Mouse (Mus musculus) ovary, adult 18-20 months (tissue): ENCODE results near the gene Tmem151a.

ENCODE experiments used
- DNase-seq: peaks from one replicate; pipeline ENCODE4 v3.0.0; 2022; ENCODE audit warnings: low spot score, mixed read lengths

Tmem151a gene

DNA sequence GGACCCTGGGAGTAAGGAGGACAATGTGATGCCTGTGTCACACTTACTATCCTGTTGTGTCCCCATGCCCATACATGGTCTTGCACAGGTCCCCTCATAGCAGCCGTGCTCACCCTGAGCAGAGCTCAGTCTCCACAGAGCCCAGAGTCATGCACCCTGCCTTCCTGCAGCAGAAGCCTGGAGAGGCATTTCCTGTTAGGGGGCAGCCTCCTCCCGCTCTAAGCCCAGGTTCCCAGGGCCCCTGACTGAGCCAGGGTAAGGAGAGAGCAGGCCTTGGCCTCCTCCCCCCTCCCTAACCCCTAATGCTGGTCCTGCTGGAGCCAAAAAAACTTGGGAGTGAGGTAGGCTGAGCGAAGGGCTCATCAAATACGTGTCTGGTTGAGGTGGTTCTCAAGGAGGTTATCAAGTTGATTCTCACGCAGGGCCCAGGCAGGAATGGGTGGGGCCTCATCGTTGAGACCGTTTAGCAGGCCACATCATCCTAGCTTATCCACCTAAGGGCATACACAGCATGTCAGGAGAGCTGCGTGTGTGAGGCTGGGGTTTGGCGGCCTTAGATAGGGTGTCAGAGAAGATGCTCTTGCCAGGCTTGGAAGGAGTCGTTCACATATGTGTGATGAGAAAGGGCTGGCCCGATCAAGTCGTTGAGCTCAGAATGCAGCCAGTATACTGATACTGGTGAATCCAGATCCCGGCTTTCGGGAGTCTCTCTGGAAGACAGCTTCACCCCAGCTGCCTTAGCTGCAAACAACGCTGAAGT is 18.1 kb downstream of the Tmem151a start:
- DNase-seq, result no peak

DNA sequence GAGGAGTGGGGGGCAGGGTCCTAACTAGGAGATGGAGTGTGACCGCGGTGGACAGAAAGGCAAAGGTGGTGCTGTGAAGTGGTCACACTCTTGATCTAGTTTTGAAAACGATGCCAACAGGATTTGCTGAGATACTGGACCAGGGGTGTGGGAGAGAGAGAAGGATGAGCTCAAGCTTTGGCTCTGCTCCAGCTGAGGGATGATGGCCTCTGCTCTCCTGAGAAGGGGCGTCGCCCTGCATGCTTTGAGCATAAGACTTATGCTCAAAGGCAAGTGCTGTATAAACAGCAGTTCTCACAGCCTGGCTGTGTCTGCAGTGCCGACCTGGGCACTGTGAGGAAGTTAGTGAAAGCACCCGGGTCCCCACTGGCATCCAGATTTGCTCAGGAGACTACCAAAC is 20.2 kb downstream of the Tmem151a start:
- no peak for DNase-seq

DNA sequence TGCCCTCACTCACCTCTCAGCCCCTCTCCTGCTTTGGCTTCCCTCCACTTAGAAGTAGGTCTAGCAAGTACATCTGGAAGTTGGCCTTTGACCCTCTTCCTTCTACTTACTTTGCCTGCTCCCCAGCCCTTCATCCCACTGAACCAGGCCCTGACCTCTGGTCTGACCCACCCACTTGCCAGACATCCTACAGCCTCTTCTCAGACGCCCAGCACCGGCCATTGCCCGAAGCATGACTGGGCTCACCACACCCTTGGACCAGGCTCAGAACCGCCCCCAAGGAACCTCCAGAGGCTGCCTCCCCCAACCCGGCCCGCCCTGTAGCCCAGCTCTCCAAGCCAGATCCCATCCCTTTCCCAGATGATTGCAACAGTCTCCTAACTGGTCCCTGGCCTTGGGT is 22.9 kb downstream of the Tmem151a start:
- no peak for DNase-seq

DNA sequence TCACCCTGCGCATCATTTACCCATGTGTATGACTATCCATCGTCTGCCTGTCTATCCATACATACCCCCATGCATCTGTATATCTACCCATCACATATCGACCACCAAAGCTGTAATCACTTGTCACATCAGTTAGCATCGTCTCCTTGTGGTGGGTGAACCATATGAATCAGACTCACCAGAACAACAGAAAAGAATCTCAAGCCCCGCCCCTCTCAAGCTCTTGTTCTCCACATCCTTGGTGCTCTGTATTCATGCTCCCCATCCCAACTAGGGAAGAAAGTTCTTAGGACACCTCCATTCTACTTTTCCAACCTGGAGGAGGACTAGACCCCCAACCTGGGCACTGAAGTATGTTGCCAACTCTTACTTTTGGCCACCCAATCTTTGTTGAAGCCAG is 23.3 kb downstream of the Tmem151a start:
- no peak for DNase-seq

DNA sequence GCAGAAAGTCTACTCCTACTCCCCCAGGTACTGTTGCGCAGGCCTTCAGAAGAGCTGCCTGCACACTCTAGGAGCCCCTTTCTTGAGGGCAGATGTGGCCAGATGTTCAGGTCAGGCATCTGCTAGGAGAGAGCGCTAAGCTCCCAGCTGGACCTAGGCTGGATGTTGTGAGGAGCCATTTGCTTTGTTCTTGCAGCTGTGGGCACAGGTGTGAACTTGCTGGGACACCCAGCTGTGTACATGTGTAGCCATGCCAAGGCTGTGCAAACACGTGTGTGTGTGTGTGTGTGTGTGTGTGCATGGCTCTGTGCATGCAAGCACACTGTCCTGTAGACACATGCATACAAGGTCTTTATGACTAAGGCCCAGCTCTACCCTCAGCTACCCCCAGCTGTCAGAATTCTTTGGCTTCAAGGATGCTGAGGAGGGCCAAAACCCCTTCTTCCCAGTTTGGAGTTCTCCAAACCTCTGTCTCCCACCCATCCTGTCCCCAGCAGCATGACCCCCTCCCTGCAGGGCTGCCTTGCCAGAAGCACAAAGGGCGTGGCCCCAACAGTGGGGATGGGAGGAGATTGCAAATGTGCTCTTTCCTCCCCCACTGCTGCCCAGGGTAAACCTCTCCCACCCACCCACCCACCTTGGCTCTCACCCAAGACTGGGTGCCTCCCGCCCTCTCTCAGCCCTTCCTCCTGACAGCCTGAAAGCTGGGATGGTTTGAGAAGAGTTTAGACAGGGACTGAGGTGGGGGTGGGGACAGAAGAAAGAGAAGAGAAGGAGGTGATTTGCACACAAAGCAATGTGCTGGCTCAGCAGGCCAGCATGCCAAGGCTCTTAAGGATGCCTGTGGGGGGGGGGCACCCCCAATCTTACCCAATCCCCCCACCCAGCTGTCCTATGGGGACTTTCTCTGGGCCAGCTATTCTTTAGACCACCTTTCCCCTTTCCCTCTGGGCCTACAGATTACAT is 24.7 kb downstream of the Tmem151a start:
- peak; percentile 21 for DNase-seq

DNA sequence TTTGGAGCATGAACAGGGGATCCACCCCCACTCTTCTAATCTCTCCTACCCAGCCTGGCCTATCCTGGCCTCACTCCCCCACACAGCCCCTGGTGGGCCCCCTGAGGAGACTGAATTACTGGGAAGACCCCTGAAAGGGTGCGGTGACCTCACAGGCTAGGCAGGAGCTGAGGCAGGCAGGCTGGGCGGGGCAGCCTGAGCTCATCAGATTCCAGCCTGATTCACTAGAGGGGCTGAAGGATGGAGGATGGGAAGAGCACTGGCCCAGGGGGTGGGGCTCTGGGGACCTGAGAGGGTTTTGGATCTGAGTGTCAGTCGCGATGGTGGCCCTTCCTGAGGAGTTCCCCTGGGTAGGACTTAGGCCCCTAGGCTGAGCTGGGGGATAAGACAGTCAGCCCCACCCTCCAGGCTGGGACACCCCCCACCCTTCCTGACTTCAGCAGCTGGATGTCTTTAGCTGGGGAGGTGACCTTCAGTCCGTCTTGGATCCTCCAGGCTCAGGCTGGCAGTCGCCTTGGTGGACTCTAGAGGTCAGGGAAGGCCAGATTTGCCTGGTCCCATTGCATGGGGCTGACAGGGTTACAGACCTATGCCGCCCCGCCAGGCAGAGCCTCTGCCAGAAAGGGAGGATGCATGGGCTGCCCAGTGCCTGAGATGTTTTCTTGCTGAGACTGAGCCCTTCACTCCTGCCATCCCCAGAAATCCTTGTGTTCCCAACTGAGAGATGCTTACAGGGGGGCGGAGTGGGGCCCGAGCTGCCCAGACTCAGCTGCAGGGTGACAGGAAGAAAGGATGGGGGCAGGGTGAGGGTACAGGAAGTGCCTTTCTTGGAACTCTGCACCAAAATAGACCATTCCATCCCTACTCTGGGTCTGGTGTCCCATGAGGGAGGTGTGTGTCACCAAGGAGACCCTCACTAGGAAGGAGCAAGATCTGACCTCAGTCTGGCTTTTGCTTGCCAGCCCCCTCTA is 26.2 kb downstream of the Tmem151a start:
- DNase-seq, result peak; percentile 5

DNA sequence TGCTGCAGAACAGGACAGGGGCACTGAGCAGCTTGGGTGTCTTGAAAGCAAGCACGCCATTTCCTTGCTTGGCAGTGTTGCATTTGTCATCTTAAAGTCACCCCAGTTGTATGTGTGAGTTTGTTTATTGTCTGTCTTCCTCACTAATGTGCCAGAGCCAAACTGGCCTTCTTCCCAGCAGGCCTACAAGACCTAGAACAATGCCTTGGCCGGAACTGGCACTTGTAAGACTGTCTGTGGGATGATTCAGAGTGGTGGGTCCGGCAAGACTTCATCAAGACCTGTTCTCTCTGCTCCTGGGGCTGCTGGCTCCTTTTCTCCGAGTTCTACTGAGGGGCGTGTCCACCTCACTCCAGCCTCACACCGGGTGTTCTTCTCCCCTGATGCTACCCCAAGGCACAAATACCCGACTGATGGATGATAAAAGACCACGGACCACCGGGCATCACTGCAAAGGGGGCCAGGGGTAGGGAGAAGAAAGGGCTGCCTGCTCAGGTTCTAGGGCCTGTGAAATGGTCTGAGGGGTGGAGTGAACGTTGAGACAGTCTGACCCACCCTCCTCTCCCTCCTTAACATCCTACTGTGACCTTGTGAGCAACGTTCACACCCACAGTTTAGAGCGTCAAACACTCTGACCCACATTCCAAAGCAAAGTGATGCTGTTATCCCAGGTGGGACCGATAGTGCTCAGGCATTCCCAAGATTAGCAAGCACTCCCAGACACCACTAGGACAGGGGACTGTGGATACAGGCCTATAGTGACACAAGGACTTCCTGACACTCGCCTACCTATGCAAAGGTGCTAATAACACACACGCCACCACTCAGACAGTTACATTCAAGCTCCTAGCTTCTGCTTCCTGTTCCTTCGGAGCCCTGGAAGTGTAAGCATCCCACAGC is 27.2 kb downstream of the Tmem151a start:
- no peak for DNase-seq

DNA sequence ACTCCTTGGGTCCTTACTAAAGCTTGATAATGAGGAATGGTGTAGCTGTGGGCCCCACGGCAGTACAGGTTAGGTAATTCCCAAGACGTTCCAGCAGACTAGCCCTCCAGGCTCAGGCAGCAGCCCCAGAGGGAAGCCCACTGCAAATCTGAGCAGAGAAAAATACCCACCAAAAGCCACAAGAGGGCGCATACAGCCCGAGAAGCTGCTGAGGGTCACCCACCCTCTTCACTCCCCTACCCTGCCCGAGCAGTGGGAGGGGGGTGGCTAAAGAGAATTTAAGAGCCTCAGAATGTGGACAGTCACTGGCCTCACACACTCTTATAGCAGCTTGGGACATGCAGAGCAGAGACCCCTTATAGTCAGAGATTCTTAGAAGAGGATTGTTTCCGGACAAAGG is 29.1 kb downstream of the Tmem151a start:
- peak; percentile 5 for DNase-seq

DNA sequence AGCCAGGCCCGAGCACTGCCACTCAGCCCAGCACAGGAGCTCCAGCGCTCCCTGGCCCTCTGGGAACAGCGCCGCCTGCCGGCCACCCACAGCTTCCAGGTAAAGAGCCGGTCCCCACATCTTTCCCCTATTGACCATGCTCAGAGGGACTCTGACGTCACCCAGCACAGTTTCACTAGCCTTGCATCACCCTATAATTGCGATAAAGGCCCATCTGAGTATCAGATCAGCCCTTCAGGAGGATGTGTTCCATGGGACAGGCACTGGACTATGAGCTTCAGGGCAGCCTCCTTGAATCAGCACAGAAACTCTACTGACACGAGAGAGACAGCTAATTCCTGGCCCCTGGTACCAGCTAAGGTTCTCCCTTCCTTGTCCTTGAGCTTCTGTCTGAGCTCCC is 31.4 kb downstream of the Tmem151a start:
- peak; percentile 7 for DNase-seq

DNA sequence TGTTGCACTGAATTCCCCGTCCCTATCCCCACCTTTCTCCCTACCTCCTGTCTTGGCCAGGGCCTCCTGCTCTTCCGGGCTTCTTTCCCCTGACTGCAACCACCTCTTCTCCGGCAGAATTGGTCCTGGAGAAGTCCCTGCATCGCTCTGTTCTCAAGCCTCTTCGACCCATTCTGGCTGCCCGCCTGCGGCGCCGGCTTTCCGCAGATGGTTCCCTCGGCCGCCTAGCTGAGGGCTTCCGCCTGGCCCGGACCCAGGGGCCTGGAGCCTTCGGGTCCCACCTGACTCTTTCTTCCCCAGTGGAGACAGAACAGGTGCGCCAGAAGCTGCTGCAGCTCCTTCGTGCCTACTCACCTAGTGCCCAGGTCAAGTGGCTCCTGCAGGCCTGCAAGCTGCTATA is 32.5 kb downstream of the Tmem151a start:
- DNase-seq, result no peak

DNA sequence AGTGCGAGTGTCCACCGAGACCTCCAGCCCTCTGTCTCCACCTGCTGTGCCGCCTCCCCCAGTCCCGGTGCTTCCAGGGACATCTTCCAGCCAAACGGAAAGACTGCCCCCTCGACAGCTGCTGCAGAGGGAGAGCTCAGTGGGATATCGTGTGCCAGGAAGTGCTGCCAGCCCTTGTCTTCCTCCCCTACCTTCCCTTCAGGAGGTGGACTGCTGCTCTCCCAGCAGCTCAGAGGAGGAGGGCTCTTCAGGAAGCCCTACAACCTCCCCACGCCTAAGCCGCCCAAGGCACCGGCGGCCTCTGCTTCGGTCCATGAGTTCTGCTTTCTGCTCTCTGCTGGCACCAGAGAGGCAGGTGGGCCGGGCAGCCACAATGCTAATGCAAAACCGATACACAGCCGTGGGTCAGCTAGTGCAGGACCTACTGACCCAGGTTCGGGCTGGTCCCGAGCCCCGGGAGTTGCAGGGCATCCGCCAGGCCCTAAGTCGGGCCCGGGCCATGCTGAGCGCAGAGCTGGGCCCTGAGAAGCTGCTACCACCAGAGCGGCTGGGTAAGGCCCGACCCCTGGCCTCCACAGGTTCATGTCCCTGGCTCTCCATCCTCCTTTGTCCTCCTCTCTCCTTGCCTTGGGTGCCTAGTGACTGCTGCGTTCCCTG is 33.0 kb downstream of the Tmem151a start:
- peak; percentile 10 for DNase-seq

DNA sequence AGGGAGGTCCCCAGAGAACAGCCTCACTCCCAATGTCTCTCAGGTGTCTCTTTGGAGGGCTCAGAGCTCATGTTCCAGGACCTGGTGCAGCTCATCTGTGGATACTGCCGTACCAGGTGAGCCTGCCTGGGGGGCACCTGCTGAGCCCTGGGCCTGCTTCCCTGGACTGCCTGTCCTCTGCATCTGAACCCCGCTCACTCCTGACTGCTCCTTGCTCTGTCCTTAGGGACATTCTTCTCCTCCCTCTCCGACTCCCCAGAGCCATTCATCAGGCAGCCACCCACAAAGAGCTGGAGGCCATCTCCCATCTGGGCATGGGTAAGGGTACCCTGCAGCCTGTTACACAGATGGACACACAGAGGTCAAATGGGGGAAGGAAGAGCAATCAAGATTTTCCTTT is 33.8 kb downstream of the Tmem151a start:
- no peak for DNase-seq

DNA sequence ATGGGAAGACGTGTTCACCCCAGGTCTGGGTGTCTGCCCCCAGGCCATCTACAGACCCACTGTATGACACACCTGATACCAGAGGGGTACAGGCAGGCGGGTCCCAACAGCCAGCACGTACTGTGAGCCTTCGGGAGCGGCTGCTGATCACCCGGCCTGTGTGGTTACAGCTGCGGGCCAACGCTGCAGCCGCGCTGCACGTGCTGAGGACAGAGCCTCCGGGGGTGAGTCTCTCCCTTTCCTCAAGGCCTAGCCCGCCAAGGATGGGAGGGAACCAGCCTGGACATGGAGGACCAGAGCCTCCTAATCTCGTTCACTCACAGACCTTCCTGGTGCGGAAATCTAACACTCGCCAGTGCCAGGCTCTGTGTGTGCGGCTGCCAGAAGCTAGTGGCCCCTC is 34.3 kb downstream of the Tmem151a start:
- peak; percentile 30 for DNase-seq

DNA sequence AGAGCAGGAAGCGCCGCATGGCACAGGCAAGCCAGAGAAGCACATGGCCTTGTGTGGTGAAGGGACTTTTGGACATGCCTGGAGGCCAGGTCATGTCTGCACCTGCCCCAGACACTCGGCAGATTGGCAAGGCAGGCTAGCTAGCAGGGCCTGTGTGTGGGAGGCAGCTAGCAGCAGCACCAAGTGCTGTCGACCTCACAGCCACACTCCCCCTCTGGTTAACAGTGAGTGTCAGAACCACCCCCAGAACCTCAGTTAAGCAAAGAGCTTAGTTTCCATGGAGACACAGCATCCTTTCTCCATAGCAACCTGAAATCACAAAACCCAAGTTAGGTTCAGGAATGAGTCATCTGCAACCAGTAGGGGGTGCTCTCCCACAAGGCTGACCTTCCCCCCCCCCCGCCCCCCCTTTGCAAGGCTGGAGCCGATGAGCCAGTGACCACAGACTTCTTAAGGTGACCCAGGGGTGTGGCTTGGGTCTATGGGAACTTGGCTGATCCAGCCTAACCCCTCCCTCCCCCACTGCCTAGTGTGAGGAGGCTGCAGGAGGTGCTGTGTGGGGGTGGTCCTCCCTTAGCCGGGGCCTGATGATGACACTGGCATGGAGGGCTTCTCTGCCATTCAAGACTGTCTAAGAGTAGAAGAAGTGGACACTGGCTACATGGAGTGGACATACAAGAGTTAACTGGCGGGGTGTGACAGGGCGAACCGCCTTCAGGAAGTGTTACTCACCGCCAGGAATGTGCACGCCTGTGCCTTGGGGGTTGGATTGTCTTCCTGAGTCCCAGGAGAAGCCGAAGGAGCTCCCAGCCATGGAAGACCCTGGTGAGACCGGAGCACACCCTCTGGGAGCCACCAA is 35.1 kb downstream of the Tmem151a start, which contains the start of gene Rin1:
TSS of gene Rin1 (plus strand) at position 435 of the 859 bp plus-strand sequence.
- peak; percentile 23 for DNase-seq

DNA sequence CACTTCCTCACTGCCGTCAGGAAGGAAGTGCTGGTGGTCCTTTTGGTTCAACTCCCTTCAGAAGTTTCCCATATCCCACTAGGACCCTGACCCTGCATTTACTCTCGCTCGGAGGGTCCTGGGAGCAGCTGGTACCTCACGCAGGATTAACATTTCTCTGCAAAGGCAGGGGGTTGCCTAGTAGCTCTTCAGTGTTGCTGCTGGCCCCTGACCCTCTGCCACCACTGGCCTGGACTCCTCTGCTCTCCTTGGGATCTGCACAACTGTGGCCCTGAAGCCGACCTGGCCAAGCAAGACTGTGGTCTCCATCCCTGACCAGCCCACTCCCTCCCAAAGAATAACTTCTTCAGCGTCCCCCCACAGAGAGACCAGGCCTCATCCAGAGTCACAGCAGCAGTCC is 36.0 kb downstream of the Tmem151a start:
- no peak for DNase-seq

DNA sequence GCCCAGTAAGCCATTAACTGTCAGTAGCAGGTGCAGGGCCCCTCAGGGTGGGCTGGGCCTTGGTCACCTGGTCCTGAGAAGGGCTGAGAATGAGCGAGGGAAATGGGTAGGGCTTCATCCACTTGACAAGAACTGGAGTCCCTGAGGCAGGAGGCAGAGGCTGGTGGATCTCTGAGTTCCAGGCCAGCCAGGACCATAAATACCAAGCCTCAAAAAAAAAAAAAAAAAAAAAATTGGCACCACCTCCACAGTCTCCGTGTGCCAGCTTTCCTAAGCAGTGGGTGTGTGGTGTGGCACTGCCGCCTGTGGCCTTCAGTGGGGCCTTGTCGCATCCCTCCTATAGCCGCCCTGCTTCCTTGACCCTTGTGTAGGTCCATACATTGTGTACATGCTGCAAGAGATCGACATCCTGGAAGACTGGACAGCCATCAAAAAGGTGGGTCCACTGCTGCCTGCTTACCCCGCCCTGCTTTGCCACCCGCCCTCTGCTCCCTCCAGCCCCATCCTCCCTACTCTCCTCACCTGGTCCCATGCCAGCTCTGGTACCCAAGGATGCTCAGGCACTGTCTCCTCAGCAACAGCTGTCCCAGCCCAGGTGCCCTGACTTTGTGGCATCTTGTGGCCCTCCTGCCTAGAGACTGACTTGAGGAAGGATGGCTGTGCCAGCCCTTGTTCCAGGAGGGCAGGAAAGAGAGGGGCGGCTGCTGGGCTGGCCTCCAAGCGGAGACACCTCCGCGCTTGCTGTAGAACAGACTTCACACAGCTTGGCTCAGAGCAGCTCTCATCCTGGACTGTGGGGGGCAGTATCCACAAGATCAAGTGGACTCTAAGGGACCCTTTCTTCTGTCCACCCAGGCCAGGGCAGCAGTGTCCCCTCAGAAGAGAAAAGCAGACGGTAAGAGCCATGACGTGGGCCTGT is 36.9 kb downstream of the Tmem151a start:
- DNase-seq, result no peak

DNA sequence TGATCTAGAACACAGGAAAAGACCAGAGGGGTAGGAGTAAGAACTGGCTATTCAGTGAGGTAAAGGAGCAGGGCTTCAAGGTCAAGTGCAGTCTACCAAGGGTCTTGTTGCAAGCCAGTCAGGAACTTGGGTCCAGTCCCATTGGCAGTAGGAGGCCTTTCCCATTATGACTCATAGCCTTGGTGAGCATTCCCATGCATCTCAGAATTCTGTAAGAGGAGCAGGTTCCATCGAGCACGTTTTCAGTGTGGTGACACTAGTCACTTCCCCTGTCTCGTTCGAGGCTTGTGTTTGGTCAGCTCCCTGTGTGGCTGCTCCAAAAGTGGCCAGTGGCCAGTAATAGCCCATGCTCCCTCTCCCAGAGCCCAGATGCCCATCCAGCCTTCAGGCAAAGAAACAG is 39.8 kb downstream of the Tmem151a start:
- DNase-seq, result no peak

DNA sequence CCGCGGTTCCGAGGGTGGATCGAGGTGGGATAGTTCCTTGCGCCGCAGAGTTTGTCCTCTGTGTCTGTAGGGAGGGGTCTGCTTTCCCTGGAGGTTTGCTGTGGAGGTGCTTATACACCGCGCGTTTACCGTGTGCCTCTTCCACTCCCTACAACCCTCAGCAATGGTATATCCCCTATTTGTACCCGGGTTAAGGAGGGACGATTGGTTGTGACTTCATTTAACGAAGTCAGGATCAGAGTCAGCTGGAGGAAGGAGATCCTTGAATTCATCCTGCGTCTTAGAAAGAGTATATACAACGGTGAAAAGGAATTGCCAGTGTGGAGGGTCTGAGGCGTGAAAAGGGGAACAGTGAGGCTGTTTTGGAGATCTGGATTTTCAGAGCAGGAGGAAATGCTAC is 43.7 kb downstream of the Tmem151a start:
- DNase-seq, result no peak
